Mouse (Mus musculus) midbrain, embryonic 13.5 days (tissue): Measurements from ENCODE around the gene Olfr792. TPM values are rescaled to one million over a fixed set of nuclear protein-coding genes. Genes with fewer than 3 reads are reported as not detected.

Experiments used
- ATAC-seq: fragments of 200-750 bp; cut with Nextera tagmentation; 2 replicates; pipeline ENCODE4 v1.8.0; 2017; ENCODE audit warnings: mild to moderate bottlenecking, moderate TSS enrichment, moderate library complexity
- H3K27ac ChIP-seq: fragments of 300-500 bp; sonication (generic); 2 replicates; pipeline ENCODE4 v1.5.1; 2015; ENCODE audit warnings: inconsistent platforms, mild to moderate bottlenecking, moderate library complexity
- H3K27me3 ChIP-seq: fragments of 300-500 bp; sonication (generic); 2 replicates; pipeline ENCODE4 v1.6.1; 2015; ENCODE audit warnings: mild to moderate bottlenecking, inconsistent platforms
- H3K36me3 ChIP-seq: fragments of 300-500 bp; sonication (generic); 2 replicates; pipeline ENCODE4 v1.6.1; 2015; ENCODE audit warnings: mild to moderate bottlenecking, inconsistent platforms
- H3K4me1 ChIP-seq: fragments of 300-500 bp; sonication (generic); replicated peaks from 2 replicates; pipeline ENCODE4 v1.6.1; 2015; ENCODE audit warnings: inconsistent platforms
- H3K4me2 ChIP-seq: fragments of 300-500 bp; sonication (generic); replicated peaks from 2 replicates; pipeline ENCODE4 v1.6.1; 2015; ENCODE audit warnings: moderate library complexity, mild to moderate bottlenecking, inconsistent platforms
- H3K4me3 ChIP-seq: fragments of 300-500 bp; sonication (generic); replicated peaks from 2 replicates; pipeline ENCODE4 v1.5.1; 2015; ENCODE audit warnings: mild to moderate bottlenecking, inconsistent platforms
- H3K9ac ChIP-seq: fragments of 300-500 bp; sonication (generic); replicated peaks from 2 replicates; pipeline ENCODE4 v1.6.1; 2015; ENCODE audit warnings: mild to moderate bottlenecking, inconsistent platforms
- H3K9me3 ChIP-seq: fragments of 300-500 bp; sonication (generic); 2 replicates; pipeline ENCODE4 v1.6.1; 2016; ENCODE audit warnings: mild to moderate bottlenecking, inconsistent platforms
- WGBS: fragments of 180-500 bp; shearing (Covaris S2); methylation state at CpG from one replicate; pipeline ENCODE4 v1.1.7; 2015; 5-methylcytosine and 5-hydroxymethylcytosine counted together
- microRNA-seq: library from miRNA; unstranded; fragments of <30 nt; microRNA quantifications from one replicate; pipeline ENCODE4, GENCODE M21; 2016
- polyA plus RNA-seq: library from polyadenylated mRNA; unstranded; fragments of >200 nt; fragmentation: Nextera tagmentation; extraction: Ambion mirVana; gene quantifications from 2 replicates; pipeline ENCODE4 v1.2.1, GENCODE M21; 2015

Gene Olfr792
- polyA plus RNA-seq: not detected in 2 replicates

GRCm38 (mm10) chr10:129538862-129539261 is at the start of gene Olfr792:
Gene Olfr792, plus strand, starts transcription at chr10:129539162.
- H3K4me2 ChIP-seq: no peak within 1 kb of the TSS
- 80% methylated on average over 1 of the region's 1 CpGs for WGBS
- no peaks in the 10 kb centered on the region for H3K36me3 ChIP-seq
- no peak within 1 kb of the TSS for H3K9ac ChIP-seq
- H3K4me3 ChIP-seq: no peak within 1 kb of the TSS
- no peak within 1 kb of the TSS for H3K27ac ChIP-seq
- no peak for ATAC-seq
- H3K9me3 ChIP-seq: peaks cover under 1% of the 10 kb centered on the region; the same call in 1 of the 2 replicates
- no peaks in the 10 kb centered on the region for H3K4me1 ChIP-seq
- no peaks in the 10 kb centered on the region for H3K27me3 ChIP-seq

- H3K9ac ChIP-seq: no peak overlapping the region
- no peaks in the 10 kb centered on the region for H3K9me3 ChIP-seq
- 80% methylated on average over 2 of the region's 2 CpGs for WGBS
- H3K36me3 ChIP-seq: no peaks in the 10 kb centered on the region
- no peaks in the 10 kb centered on the region for H3K4me1 ChIP-seq
- no peak overlapping the region for H3K4me3 ChIP-seq
- no peaks in the 10 kb centered on the region for H3K27me3 ChIP-seq
- H3K27ac ChIP-seq: no peak overlapping the region
- ATAC-seq: no peak
- no peak overlapping the region for H3K4me2 ChIP-seq
Observed at GRCm38 (mm10) chr10:129490101-129490500, 48.9 kb upstream of the Olfr792 start.

- Histone ChIP-seq H3K4me1 (no peaks in the 10 kb centered on the region), H3K9ac (no peak within 1 kb of the TSS), H3K27me3 (no peaks in the 10 kb centered on the region), H3K27ac (no peak within 1 kb of the TSS), H3K4me2 (no peak within 1 kb of the TSS), H3K36me3 (no peaks in the 10 kb centered on the region), H3K4me3 (no peak within 1 kb of the TSS), H3K9me3 (no peaks in the 10 kb centered on the region)
- no peak for ATAC-seq
Observed at GRCm38 (mm10) chr10:129498192-129498591, 40.8 kb upstream of the Olfr792 start, which contains the start of gene Olfr790. Gene Olfr790, plus strand, starts transcription at chr10:129498492.

GRCm38 (mm10) chr10:129521492-129521891 is 17.5 kb upstream of the Olfr792 start, which contains the start of gene Olfr791:
Gene Olfr791, plus strand, starts transcription at chr10:129521792.
- H3K9ac ChIP-seq: no peak within 1 kb of the TSS
- H3K9me3 ChIP-seq: no peaks in the 10 kb centered on the region
- H3K27me3 ChIP-seq: no peaks in the 10 kb centered on the region
- H3K4me1 ChIP-seq: no peaks in the 10 kb centered on the region
- H3K36me3 ChIP-seq: no peaks in the 10 kb centered on the region
- no peak within 1 kb of the TSS for H3K27ac ChIP-seq
- no peak within 1 kb of the TSS for H3K4me3 ChIP-seq
- ATAC-seq: no peak
- H3K4me2 ChIP-seq: no peak within 1 kb of the TSS
- 79% methylated on average over 3 of the region's 3 CpGs for WGBS

GRCm38 (mm10) chr10:129549354-129549753 is 10.4 kb downstream of the Olfr792 start:
- H3K9ac ChIP-seq: no peak overlapping the region
- H3K4me1 ChIP-seq: no peaks in the 10 kb centered on the region
- H3K36me3 ChIP-seq: no peaks in the 10 kb centered on the region
- H3K27me3 ChIP-seq: no peaks in the 10 kb centered on the region
- no peak overlapping the region for H3K27ac ChIP-seq
- ATAC-seq: no peak
- no peak overlapping the region for H3K4me3 ChIP-seq
- WGBS: 54% methylated on average over 1 of the region's 1 CpGs
- peaks cover 2% of the 10 kb centered on the region; the same call in 1 of the 2 replicates for H3K9me3 ChIP-seq
- no peak overlapping the region for H3K4me2 ChIP-seq

GRCm38 (mm10) chr10:129567355-129567754 is 28.4 kb downstream of the Olfr792 start, which contains the start of gene Olfr794:
Gene Olfr794, plus strand, starts transcription at chr10:129567655.
- Histone ChIP-seq H3K9me3 (no peaks in the 10 kb centered on the region), H3K4me2 (no peak within 1 kb of the TSS), H3K4me3 (no peak within 1 kb of the TSS), H3K27me3 (no peaks in the 10 kb centered on the region), H3K4me1 (no peaks in the 10 kb centered on the region), H3K27ac (no peak within 1 kb of the TSS), H3K9ac (no peak within 1 kb of the TSS), H3K36me3 (no peaks in the 10 kb centered on the region)
- 88% methylated on average over 2 of the region's 2 CpGs for WGBS
- ATAC-seq: no peak

- Histone ChIP-seq H3K4me2 (no peak overlapping the region), H3K36me3 (no peaks in the 10 kb centered on the region), H3K27me3 (no peaks in the 10 kb centered on the region), H3K4me1 (no peaks in the 10 kb centered on the region), H3K27ac (no peak overlapping the region), H3K9ac (no peak overlapping the region), H3K4me3 (no peak overlapping the region), H3K9me3 (no peaks in the 10 kb centered on the region)
- ATAC-seq: no peak
- WGBS: 43% methylated on average over 1 of the region's 1 CpGs
Observed at GRCm38 (mm10) chr10:129577066-129577465, 38.1 kb downstream of the Olfr792 start.

Small RNA genes lying within 50 kb of the gene (microRNA-seq; reads per million reads assigned to microRNA genes)
- gene Gm23252: not detected

Other genes with a start within 250 kb of the Olfr792 start
- gene Olfr780, start 221.0 kb upstream of the Olfr792 start, polyA plus RNA-seq: not detected in 2 replicates
- gene Olfr781, start 210.3 kb upstream of the Olfr792 start, polyA plus RNA-seq: not detected in 2 replicates
- not detected in 2 replicates for gene Olfr782, start 190.3 kb upstream of the Olfr792 start, polyA plus RNA-seq
- 0.08 TPM in 1 of 2 replicates, not detected in the other for gene Olfr784, start 155.1 kb upstream of the Olfr792 start, polyA plus RNA-seq
- gene Olfr785, start 133.7 kb upstream of the Olfr792 start, polyA plus RNA-seq: not detected in 2 replicates
- not detected in 2 replicates for gene Olfr786, start 111.9 kb upstream of the Olfr792 start, polyA plus RNA-seq
- gene Olfr787, start 77.3 kb upstream of the Olfr792 start, polyA plus RNA-seq: not detected in 2 replicates
- not detected in 2 replicates for gene Olfr788, start 68.2 kb upstream of the Olfr792 start, polyA plus RNA-seq
- gene Olfr789, start 54.4 kb upstream of the Olfr792 start, polyA plus RNA-seq: not detected in 2 replicates
- not detected in 2 replicates for gene Olfr790, start 40.7 kb upstream of the Olfr792 start, polyA plus RNA-seq
- gene Olfr791, start 17.4 kb upstream of the Olfr792 start, polyA plus RNA-seq: not detected in 2 replicates
- not detected in 2 replicates for gene Olfr794, start 28.5 kb downstream of the Olfr792 start, polyA plus RNA-seq
- not detected in 2 replicates for gene Olfr796, start 73.4 kb downstream of the Olfr792 start, polyA plus RNA-seq
- gene Olfr798, start 88.8 kb downstream of the Olfr792 start, polyA plus RNA-seq: not detected in 2 replicates
- not detected in 2 replicates for gene Olfr799, start 98.3 kb downstream of the Olfr792 start, polyA plus RNA-seq
- gene Olfr800, start 118.5 kb downstream of the Olfr792 start, polyA plus RNA-seq: not detected in 2 replicates
- gene Olfr801, start 134.7 kb downstream of the Olfr792 start, polyA plus RNA-seq: not detected in 2 replicates
- gene Olfr802, start 149.0 kb downstream of the Olfr792 start, polyA plus RNA-seq: not detected in 2 replicates
- gene Olfr803, start 155.1 kb downstream of the Olfr792 start, polyA plus RNA-seq: not detected in 2 replicates
- gene Olfr804, start 164.0 kb downstream of the Olfr792 start, polyA plus RNA-seq: not detected in 2 replicates
- gene Olfr805, start 190.2 kb downstream of the Olfr792 start, polyA plus RNA-seq: not detected in 2 replicates
- not detected in 2 replicates for gene Olfr806, start 202.8 kb downstream of the Olfr792 start, polyA plus RNA-seq
- not detected in 2 replicates for gene Olfr807, start 218.6 kb downstream of the Olfr792 start, polyA plus RNA-seq
- not detected in 2 replicates for gene Olfr808, start 226.3 kb downstream of the Olfr792 start, polyA plus RNA-seq
- gene Olfr809, start 235.5 kb downstream of the Olfr792 start, polyA plus RNA-seq: not detected in 2 replicates